Mouse (Mus musculus) liver, embryonic 16.5 days (tissue): ENCODE measurements at regions not wholly inside any gene's neighbourhood (a gene's known extent, or its start where the extent isn't known, plus 50 kb on each side); places are given as distances from the start of the nearest gene placed in this dataset.
A peak's percentile ranks its signal among the peaks of the same experiment; 100 is the strongest.
"Not testable (repeated sequence)": the region's sequence is repeated elsewhere in the genome, so short reads cannot be mapped to it uniquely, and the experiment has no call there.

Source experiments
- ATAC-seq: fragments of 200-750 bp; cut with Nextera tagmentation; 2 replicates; pipeline ENCODE4 v1.8.0; 2017; ENCODE audit warnings: low read depth, mild to moderate bottlenecking, moderate number of reproducible peaks, moderate library complexity
- H3K27ac ChIP-seq: fragments of 300-500 bp; sonication (generic); 2 replicates; pipeline ENCODE4 v1.5.1; 2014; ENCODE audit warnings: mild to moderate bottlenecking, low read length
- H3K27me3 ChIP-seq: fragments of 300-500 bp; sonication (generic); 2 replicates; pipeline ENCODE4 v1.6.1; 2014; ENCODE audit warnings: low read depth, low read length, mixed read lengths; ENCODE audit not compliant: control insufficient read depth, insufficient read depth
- H3K36me3 ChIP-seq: fragments of 300-500 bp; sonication (generic); 2 replicates; pipeline ENCODE4 v1.6.1; 2014; ENCODE audit warnings: mild to moderate bottlenecking; ENCODE audit not compliant: control insufficient read depth, insufficient read depth
- H3K4me1 ChIP-seq: fragments of 300-500 bp; sonication (generic); 2 replicates; pipeline ENCODE4 v1.6.1; 2014; ENCODE audit warnings: low read depth, low read length, mixed read lengths; ENCODE audit not compliant: control insufficient read depth
- H3K4me2 ChIP-seq: fragments of 300-500 bp; sonication (generic); 2 replicates; pipeline ENCODE4 v1.6.1; 2014; ENCODE audit warnings: low read depth, low read length, mixed read lengths
- H3K4me3 ChIP-seq: fragments of 300-500 bp; sonication (generic); 2 replicates; pipeline ENCODE4 v1.5.1; 2014; ENCODE audit warnings: low read depth, mild to moderate bottlenecking, low read length
- H3K9ac ChIP-seq: fragments of 300-500 bp; sonication (generic); 2 replicates; pipeline ENCODE4 v1.6.1; 2014; ENCODE audit warnings: low read depth, low read length
- H3K9me3 ChIP-seq: fragments of 300-500 bp; sonication (generic); replicated peaks from 2 replicates; pipeline ENCODE4 v1.6.1; 2016; ENCODE audit warnings: low read length; ENCODE audit not compliant: control insufficient read depth
- WGBS: fragments of 180-500 bp; shearing (Covaris S2); extraction: QIAGEN DNeasy Blood & Tissue Kit; methylation state at CpG from one replicate; pipeline ENCODE4 v1.1.7; 2014; ENCODE audit not compliant: insufficient replicate concordance; 5-methylcytosine and 5-hydroxymethylcytosine counted together

- H3K36me3 ChIP-seq: no peaks in the 10 kb centered on the region
- H3K9me3 ChIP-seq: no peaks in the 10 kb centered on the region
- no peak for ATAC-seq
- no peaks in the 10 kb centered on the region for H3K27me3 ChIP-seq
- no peaks in the 10 kb centered on the region for H3K4me1 ChIP-seq
- H3K27ac ChIP-seq: no peak overlapping the region
- no peak overlapping the region for H3K9ac ChIP-seq
- H3K4me2 ChIP-seq: no peak overlapping the region
- no peak overlapping the region for H3K4me3 ChIP-seq
Measured at GRCm38 (mm10) chr15:3171774-3172173, 96.6 kb upstream of the Selenop start.

DNA sequence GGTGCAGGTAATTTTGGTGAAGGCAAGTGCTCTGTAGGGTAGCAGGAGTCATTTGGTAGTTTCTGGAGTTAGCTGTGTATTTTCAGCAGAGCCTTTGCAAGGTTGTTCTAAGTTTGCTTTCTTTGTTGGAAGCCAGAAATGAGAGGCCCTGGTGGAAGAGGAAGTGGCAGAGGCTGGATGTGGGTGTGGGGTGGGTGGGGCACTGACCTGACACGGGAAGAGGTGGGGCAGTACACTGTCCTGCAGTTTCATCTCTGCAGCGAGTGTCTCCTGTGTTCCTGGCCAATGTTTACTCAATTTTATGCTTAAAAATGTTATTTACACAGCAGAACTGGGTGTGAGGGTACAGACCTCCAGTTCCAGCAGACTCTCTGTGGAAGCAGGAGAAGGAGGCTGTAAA is 94.3 kb upstream of the Selenop start:
- Histone ChIP-seq H3K27me3 (no peaks in the 10 kb centered on the region), H3K27ac (no peak overlapping the region), H3K4me3 (no peak overlapping the region), H3K4me2 (no peak overlapping the region), H3K9ac (no peak overlapping the region), H3K4me1 (no peaks in the 10 kb centered on the region), H3K9me3 (no peaks in the 10 kb centered on the region), H3K36me3 (no peaks in the 10 kb centered on the region)
- WGBS: 15% methylated on average over 2 of the region's 2 CpGs
- no peak for ATAC-seq

- Histone ChIP-seq H3K9me3 (no peaks in the 10 kb centered on the region), H3K4me3 (no peak overlapping the region), H3K4me2 (no peak overlapping the region), H3K4me1 (no peaks in the 10 kb centered on the region), H3K36me3 (no peaks in the 10 kb centered on the region), H3K9ac (no peak overlapping the region), H3K27ac (no peak overlapping the region), H3K27me3 (no peaks in the 10 kb centered on the region)
- no peak for ATAC-seq
- 19% methylated on average over 2 of the region's 2 CpGs for WGBS
Measured at GRCm38 (mm10) chr15:3174848-3175247, 93.5 kb upstream of the Selenop start.

GRCm38 (mm10) chr15:3201912-3202653 is 66.3 kb upstream of the Selenop start:
- no peak overlapping the region for H3K4me3 ChIP-seq
- no peak overlapping the region for H3K4me2 ChIP-seq
- no peak for ATAC-seq
- H3K4me1 ChIP-seq: no peaks in the 10 kb centered on the region
- H3K27me3 ChIP-seq: no peaks in the 10 kb centered on the region
- H3K9me3 ChIP-seq: no peaks in the 10 kb centered on the region
- WGBS: 62% methylated on average over 2 of the region's 2 CpGs
- H3K27ac ChIP-seq: no peak overlapping the region
- no peak overlapping the region for H3K9ac ChIP-seq
- no peaks in the 10 kb centered on the region for H3K36me3 ChIP-seq

DNA sequence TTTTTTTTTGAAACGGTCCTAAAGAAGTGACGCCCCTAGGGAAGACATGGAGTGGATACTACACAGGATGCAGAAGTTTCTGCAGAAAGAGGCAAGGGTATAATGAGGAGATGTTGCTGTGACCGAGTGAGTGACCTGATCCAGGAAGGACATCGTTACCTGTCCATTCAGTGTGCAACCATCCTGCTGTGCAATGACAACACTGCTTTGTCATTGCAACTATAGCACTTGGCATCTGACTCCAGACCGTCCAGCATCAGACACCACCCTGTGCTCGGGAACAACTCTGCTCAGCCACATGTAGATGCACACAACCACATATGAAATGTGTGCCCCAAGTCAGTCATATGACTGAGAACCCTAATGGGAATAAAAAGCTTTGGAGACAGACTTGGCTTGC is 62.8 kb upstream of the Selenop start:
- H3K9me3 ChIP-seq: no peaks in the 10 kb centered on the region
- H3K4me3 ChIP-seq: no peak overlapping the region
- no peak overlapping the region for H3K4me2 ChIP-seq
- H3K36me3 ChIP-seq: no peaks in the 10 kb centered on the region
- H3K27ac ChIP-seq: no peak overlapping the region
- ATAC-seq: no peak
- H3K9ac ChIP-seq: no peak overlapping the region
- H3K27me3 ChIP-seq: no peaks in the 10 kb centered on the region
- H3K4me1 ChIP-seq: no peaks in the 10 kb centered on the region
- WGBS: 61% methylated on average over 6 of the region's 6 CpGs

DNA sequence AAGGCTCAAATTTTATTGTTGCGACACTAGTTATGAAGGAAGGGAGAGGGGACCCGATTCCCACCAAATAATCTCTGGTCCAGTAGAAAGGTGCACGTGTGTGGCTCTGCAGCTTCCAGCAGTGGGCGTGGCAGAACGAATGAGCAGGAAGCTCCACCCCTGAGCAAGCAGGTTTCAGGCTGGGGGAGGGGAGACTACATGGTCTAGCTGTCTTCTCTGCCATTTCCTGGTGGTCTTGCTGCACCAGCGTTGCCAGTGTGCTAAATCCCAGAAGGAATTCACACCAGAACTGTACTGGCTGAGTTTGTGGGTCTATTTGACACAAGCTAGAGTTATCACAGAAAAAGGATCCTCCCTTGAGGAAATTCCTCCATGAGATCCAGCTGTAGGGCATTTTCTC is 62.3 kb upstream of the Selenop start:
- H3K9me3 ChIP-seq, H3K4me2 ChIP-seq, H3K27me3 ChIP-seq, H3K9ac ChIP-seq, H3K36me3 ChIP-seq, H3K27ac ChIP-seq, ATAC-seq, H3K4me3 ChIP-seq, H3K4me1 ChIP-seq: not testable (repeated sequence)
- WGBS: 43% methylated on average over 6 of the region's 6 CpGs

DNA sequence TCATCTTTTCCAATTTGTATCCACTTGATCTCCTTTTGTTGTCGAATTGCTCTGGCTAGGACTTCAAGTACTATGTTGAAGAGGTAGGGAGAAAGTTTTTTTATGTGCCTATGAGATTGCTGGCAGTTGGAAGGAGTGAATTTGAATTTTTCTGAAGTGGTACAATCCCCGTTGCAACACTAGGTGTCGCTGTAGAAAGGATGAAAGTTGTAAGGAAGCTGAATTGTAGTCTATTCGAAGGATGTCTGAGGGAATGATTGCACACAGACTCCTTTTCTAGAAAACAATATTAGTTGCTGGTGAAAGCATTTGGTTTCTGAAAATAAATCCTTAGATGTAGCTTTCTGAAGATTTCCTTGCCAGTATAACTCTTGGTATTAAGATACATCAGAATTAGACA is 54.6 kb upstream of the Selenop start:
- Histone ChIP-seq H3K27ac (no peak overlapping the region), H3K9me3 (no peaks in the 10 kb centered on the region), H3K36me3 (no peaks in the 10 kb centered on the region), H3K4me3 (no peak overlapping the region), H3K4me1 (no peaks in the 10 kb centered on the region), H3K9ac (no peak overlapping the region), H3K27me3 (no peaks in the 10 kb centered on the region), H3K4me2 (no peak overlapping the region)
- ATAC-seq: no peak
- WGBS: under 1% methylated on average over 4 of the region's 4 CpGs

GRCm38 (mm10) chr15:3215201-3215600 is 53.1 kb upstream of the Selenop start:
- 20% methylated on average over 1 of the region's 1 CpGs for WGBS
- ATAC-seq: peak; percentile 58; the same call in 1 of the 2 replicates
- Histone ChIP-seq H3K9me3 (no peaks in the 10 kb centered on the region), H3K4me1 (no peaks in the 10 kb centered on the region), H3K36me3 (no peaks in the 10 kb centered on the region), H3K27me3 (no peaks in the 10 kb centered on the region), H3K9ac (no peak overlapping the region), H3K4me2 (no peak overlapping the region), H3K27ac (no peak overlapping the region), H3K4me3 (no peak overlapping the region)
